Mouse (Mus musculus) thymus, postnatal 14 days (tissue): ENCODE measurements at regions not wholly inside any gene's neighbourhood (a gene's known extent, or its start where the extent isn't known, plus 50 kb on each side); places are given as distances from the start of the nearest gene placed in this dataset.

ENCODE experiments used
- DNase-seq: peaks from one replicate; pipeline ENCODE4 v3.0.0; 2021

- no peak for DNase-seq
These were observed 151.4 kb downstream of the Abcc12 start for GRCm38 (mm10) chr8:86428998-86429651.

GRCm38 (mm10) chr8:86428131-86428530 lies 152.4 kb downstream of the Abcc12 start:
- no peak for DNase-seq

GRCm38 (mm10) chr8:86426056-86426455 lies 154.4 kb downstream of the Abcc12 start:
- DNase-seq, result no peak

- no peak for DNase-seq
These were observed 155.1 kb downstream of the Abcc12 start for GRCm38 (mm10) chr8:86425382-86425781.

- no peak for DNase-seq
These were observed 161.3 kb downstream of the Abcc12 start for GRCm38 (mm10) chr8:86419059-86419651.

GRCm38 (mm10) chr8:86418414-86418981 lies 162.0 kb downstream of the Abcc12 start:
- DNase-seq, result no peak

GRCm38 (mm10) chr8:86415208-86415607 lies 165.3 kb downstream of the Abcc12 start:
- DNase-seq, result no peak

- no peak for DNase-seq
These were observed 169.3 kb downstream of the Abcc12 start for GRCm38 (mm10) chr8:86411232-86411631.

GRCm38 (mm10) chr8:86406196-86406595 lies 174.3 kb downstream of the Abcc12 start:
- DNase-seq, result no peak

- DNase-seq, result no peak
These were observed 177.1 kb downstream of the Abcc12 start for GRCm38 (mm10) chr8:86403434-86403833.

- DNase-seq, result no peak
These were observed 178.5 kb downstream of the Abcc12 start for GRCm38 (mm10) chr8:86401946-86402345.

- no peak for DNase-seq
These were observed 185.4 kb downstream of the Abcc12 start for GRCm38 (mm10) chr8:86395121-86395520.

- no peak for DNase-seq
These were observed 186.7 kb downstream of the Abcc12 start for GRCm38 (mm10) chr8:86393835-86394234.

GRCm38 (mm10) chr8:86393374-86393773 lies 187.1 kb downstream of the Abcc12 start:
- no peak for DNase-seq

GRCm38 (mm10) chr8:86390715-86391114 lies 189.8 kb downstream of the Abcc12 start:
- DNase-seq, result no peak

- no peak for DNase-seq
These were observed 190.5 kb downstream of the Abcc12 start for GRCm38 (mm10) chr8:86389690-86390671.

- no peak for DNase-seq
These were observed 195.2 kb downstream of the Abcc12 start for GRCm38 (mm10) chr8:86385236-86385635.

- no peak for DNase-seq
These were observed 198.5 kb downstream of the Abcc12 start for GRCm38 (mm10) chr8:86381977-86382376.

- no peak for DNase-seq
These were observed 212.4 kb downstream of the Abcc12 start for GRCm38 (mm10) chr8:86368062-86368461.

- DNase-seq, result no peak
These were observed 213.8 kb downstream of the Abcc12 start for GRCm38 (mm10) chr8:86366636-86367035.

GRCm38 (mm10) chr8:86365726-86366125 lies 214.8 kb downstream of the Abcc12 start:
- no peak for DNase-seq

- peak; percentile 22 for DNase-seq
These were observed 215.6 kb downstream of the Abcc12 start for GRCm38 (mm10) chr8:86364898-86365297.

- no peak for DNase-seq
These were observed 220.2 kb downstream of the Abcc12 start for GRCm38 (mm10) chr8:86360283-86360682.
